Mouse (Mus musculus) embryonic stem cell, embryonic (primary cell): ENCODE measurements at regions not wholly inside any gene's neighbourhood (a gene's known extent, or its start where the extent isn't known, plus 50 kb on each side); places are given as distances from the start of the nearest gene placed in this dataset.

ENCODE experiments used
- CTCF ChIA-PET, 4 experiments: fragments of 300-600 bp in 2 of 4; fragments of 350-600 bp in 2 of 4; sonication (Branson Sonifier 250); formaldehyde crosslinking; loops; one replicate each; lab custom pipeline; 2022; ENCODE audit warnings: inconsistent platforms in 2 of 4; lab: Charles Lee
- POLR2A ChIA-PET, 4 experiments: fragments of 300-600 bp in 2 of 4; fragments of 350-600 bp in 2 of 4; sonication (Branson Sonifier 250); formaldehyde crosslinking; loops; one replicate each; lab custom pipeline; 2022; ENCODE audit warnings: antibody characterized with exemption in 4 of 4, inconsistent platforms in 1 of 4; lab: Charles Lee

GRCm38 (mm10) chr10:125785448-125786196 is 180.3 kb upstream of the Lrig3 start:
- ChIA-PET POLR2A (interaction anchor here in 1 of 4 experiments (1.5 kb wide), 1 partner anchor 15 kb away, joined by 3 read pairs; no protein-coding TSS in a partner anchor), CTCF (no interaction called here)

DNA sequence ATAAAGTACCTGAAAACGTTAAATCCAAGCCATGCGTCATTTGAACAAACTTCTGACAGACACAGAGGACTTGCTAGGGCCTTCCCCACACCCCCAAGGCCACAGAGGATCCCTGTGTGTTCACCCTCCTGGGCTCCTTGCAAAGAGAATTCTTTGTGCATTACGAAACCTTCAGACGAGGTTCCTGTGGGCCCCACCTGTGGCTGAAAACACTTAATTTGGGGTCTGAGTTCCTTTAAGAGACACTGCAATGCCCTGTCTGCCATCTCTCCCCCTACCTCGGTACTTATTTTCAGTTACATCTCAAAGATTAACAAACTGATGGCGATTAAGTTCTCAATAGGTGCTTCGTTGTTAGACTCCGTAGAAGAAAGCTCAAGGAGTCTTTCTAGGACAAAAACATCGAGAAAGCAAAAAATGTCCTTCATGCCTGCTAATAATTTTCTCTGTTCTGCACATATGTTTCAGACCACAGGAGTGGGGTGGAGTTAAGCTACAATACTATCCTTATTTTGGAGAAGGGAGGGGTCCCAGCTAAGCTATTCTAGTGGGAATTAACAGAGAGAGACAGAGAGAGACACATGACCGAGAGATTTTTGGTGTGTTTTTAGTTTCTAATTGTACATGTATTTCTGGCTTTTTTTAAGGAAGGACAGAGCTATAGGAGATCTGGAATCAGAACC is 179.6 kb upstream of the Lrig3 start:
- POLR2A ChIA-PET = interaction anchor here in 2 of 4 experiments (0.7 to 1.5 kb wide), 3 partner anchors 14 to 19 kb away, joined by 3 to 4 read pairs (median 3); no protein-coding TSS in a partner anchor
- CTCF ChIA-PET = no interaction called here

- ChIA-PET POLR2A (interaction anchor here in 2 of 4 experiments (0.7 to 1.5 kb wide), 3 partner anchors 14 to 20 kb away, joined by 3 to 4 read pairs (median 3); no protein-coding TSS in a partner anchor), CTCF (interaction anchor here in 1 of 4 experiments (0.7 kb wide), 1 partner anchor 209 kb away, joined by 3 read pairs; no protein-coding TSS in a partner anchor)
Measured at GRCm38 (mm10) chr10:125786880-125787337, 179.1 kb upstream of the Lrig3 start.

- ChIA-PET POLR2A (interaction anchor here in 2 of 4 experiments (1.5 kb wide), 2 partner anchors 13 kb away, joined by 3 to 4 read pairs; no protein-coding TSS in a partner anchor), CTCF (interaction anchor here in 2 of 4 experiments (0.7 to 1.3 kb wide), 3 partner anchors 13 to 208 kb away, joined by 3 to 4 read pairs (median 3); no protein-coding TSS in a partner anchor)
Measured at GRCm38 (mm10) chr10:125787441-125788060, 178.4 kb upstream of the Lrig3 start.

- POLR2A ChIA-PET = no interaction called here
- CTCF ChIA-PET = interaction anchor here in 3 of 4 experiments (0.5 to 1.3 kb wide), 5 partner anchors 13 to 226 kb away, joined by 3 to 8 read pairs (median 3); no protein-coding TSS in a partner anchor
Measured at GRCm38 (mm10) chr10:125788262-125788661, 177.7 kb upstream of the Lrig3 start.

GRCm38 (mm10) chr10:125790924-125791323 is 175.0 kb upstream of the Lrig3 start:
- ChIA-PET CTCF (no interaction called here), POLR2A (no interaction called here)

DNA sequence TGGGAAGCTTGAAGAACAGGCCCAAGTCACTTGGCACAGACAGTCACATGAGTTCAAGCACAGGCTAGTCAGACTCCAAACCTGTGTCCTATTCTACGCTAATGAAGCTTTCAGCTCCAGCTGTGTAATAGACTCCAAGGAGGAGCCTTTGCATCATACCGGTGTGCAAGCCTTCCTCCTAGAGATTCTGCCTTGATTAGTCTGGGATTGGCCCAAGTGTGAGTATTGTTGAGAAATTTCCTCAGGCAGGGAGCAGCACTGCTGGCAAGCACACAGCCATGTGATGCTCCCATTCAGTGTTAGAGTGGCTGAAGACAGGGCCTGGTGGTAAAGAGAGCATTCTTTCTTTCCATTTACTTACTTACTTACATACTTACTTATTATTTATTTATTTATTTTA is 171.5 kb upstream of the Lrig3 start:
- ChIA-PET POLR2A (no interaction called here), CTCF (no interaction called here)

GRCm38 (mm10) chr10:125795323-125795722 is 170.6 kb upstream of the Lrig3 start:
- POLR2A ChIA-PET = no interaction called here
- CTCF ChIA-PET = interaction anchor here in 1 of 4 experiments (0.6 kb wide), 1 partner anchor 1713 kb away, joined by 3 read pairs; no protein-coding TSS in a partner anchor

GRCm38 (mm10) chr10:125798678-125799077 is 167.3 kb upstream of the Lrig3 start:
- ChIA-PET CTCF (interaction anchor here in 3 of 4 experiments (0.6 to 0.7 kb wide), 4 partner anchors 15 to 219 kb away, joined by 3 to 7 read pairs (median 3); no protein-coding TSS in a partner anchor), POLR2A (interaction anchor here in 2 of 4 experiments (0.8 to 1.4 kb wide), 3 partner anchors 9 to 103 kb away, joined by 3 to 6 read pairs (median 3); no protein-coding TSS in a partner anchor)

DNA sequence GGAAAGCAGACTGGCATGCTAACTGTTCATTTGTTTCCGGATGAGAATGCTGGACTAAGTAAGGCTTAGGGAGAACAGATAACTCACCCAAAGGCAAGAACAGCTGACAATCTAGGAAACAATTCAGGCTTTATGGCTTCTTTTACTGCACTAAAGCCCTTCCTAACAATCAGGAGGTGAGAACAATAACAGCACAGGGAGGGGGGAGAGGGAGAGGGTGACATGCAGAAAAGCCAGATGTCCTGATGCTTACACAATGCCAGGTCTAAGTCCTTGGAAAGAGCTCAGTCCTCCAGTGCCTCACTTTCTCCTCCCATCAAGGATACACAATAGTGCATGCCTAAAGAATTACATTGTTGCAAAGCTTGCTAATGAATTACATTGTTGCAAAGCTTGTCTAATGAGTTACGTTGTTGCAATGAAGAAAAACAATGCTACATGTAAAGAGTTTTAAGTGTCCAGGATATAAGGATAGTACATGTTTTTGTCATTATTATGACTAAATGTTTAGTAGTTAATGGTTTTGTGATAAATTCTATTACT is 165.3 kb upstream of the Lrig3 start:
- POLR2A ChIA-PET = interaction anchor here (0.5 to 2.0 kb wide), 9 partner anchors 13 to 955 kb away, joined by 3 to 7 read pairs (median 3); no protein-coding TSS in a partner anchor
- CTCF ChIA-PET = interaction anchor here in 1 of 4 experiments (0.6 to 1.4 kb wide), 2 partner anchors 13 to 194 kb away, joined by 3 to 4 read pairs; no protein-coding TSS in a partner anchor

DNA sequence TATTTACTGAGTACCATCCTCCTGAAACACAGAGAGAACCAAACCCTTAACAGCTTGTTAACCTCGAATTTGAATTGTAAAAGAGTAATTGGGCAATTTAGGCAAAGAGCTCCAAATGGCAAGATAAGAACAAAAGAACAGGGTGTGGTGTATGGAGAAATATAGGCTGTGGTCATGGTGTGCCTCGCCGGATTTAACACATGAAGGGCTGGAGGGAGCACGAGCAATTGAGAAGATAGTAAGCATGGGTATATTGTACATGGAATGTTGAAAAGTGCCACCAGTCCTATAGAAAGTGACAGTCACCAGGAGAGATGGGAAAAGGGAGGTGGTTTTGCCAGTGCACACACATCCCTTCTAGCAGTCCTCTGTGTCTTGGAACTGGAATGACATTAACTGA is 164.5 kb upstream of the Lrig3 start:
- CTCF ChIA-PET = interaction anchor here in 1 of 4 experiments (0.6 to 1.4 kb wide), 2 partner anchors 14 to 194 kb away, joined by 3 to 4 read pairs; no protein-coding TSS in a partner anchor
- POLR2A ChIA-PET = interaction anchor here in 3 of 4 experiments (0.6 to 2.0 kb wide), 9 partner anchors 14 to 185 kb away, joined by 3 to 7 read pairs (median 3); no protein-coding TSS in a partner anchor

GRCm38 (mm10) chr10:125802923-125803583 is 162.9 kb upstream of the Lrig3 start:
- CTCF ChIA-PET = no interaction called here
- POLR2A ChIA-PET = no interaction called here

DNA sequence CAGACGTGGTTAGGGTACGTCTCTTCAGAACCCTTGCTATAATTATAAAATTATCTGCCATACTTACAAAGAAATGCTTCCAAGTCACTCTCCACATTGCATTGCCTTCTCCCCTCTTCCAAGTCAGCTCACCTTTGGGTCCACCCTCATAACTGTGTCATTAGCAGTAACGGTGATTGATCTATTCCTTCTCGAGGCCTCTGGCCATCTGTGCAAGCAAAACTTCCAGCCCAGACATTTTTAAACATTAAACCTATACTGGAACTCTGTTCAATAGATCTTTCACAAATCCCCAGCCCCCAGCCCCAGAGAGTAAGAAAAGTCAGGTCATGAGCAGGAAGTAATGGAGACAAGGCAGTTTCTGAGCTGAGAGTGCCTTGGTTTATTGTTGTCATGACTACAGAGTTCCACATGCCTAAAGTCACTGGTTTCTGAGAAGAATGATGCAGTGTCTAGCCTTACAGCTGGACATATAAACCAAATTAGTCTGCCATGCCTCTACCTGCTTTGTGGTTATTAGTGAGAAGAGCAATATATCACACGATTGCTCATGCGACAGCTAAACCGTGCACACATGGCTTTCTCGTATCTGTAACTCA is 156.1 kb upstream of the Lrig3 start:
- CTCF ChIA-PET = no interaction called here
- POLR2A ChIA-PET = no interaction called here

- ChIA-PET CTCF (no interaction called here), POLR2A (no interaction called here)
Measured at GRCm38 (mm10) chr10:125810590-125810989, 155.4 kb upstream of the Lrig3 start.

DNA sequence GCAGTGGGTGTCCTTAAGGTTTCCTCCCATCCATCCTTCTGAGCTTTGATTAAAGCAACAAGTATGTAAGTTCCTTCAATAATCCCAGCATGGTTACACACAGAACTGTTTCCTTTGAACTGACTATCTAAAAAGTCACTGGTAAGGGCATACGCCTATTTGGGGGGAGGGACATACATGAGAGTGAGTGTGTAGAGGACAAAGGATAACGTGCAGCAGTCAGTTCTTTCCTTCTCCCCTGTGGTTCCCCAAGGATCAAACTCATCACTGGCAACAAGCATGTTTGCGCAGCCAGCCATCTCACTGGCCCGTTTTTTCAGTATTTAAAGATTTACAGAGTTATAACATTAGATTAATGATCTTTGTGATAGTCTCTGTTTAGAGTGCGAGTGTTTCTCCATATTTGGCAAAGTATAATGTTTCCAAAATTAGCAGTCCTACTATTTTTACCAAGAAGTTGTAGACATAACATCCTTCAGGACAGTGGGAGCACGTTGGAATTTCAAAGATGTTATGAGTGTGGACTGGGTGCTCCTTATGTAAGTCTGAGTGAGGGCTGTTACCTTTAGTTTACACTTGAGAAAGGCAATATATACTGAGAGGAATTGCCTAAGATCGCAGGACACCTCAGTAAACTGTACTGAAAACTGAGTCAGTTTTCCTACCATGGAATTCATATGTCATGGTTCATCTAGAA is 151.6 kb upstream of the Lrig3 start:
- POLR2A ChIA-PET = no interaction called here
- CTCF ChIA-PET = interaction anchor here in 1 of 4 experiments (0.6 kb wide), 1 partner anchor 16 kb away, joined by 3 read pairs; no protein-coding TSS in a partner anchor

DNA sequence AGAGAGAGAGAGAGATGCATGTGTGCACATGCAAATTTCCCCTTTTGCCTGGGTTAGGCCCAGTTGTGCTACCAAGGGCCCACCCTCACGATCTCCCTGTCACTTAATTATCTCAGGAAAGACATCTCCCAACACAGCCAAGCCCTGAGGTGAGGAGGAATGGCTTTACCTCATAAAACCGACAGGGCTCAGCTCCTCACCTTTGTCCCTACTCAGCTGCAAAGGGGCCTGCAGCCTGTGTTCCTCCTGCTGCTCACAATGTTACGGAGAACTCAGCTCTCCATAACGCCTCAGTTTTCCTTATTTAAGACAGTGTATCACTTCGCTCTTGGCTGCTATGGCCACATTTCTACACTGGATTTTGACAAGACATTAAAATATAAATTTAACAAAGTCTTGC is 133.8 kb upstream of the Lrig3 start:
- CTCF ChIA-PET = no interaction called here
- POLR2A ChIA-PET = no interaction called here

GRCm38 (mm10) chr10:125832764-125833163 is 133.2 kb upstream of the Lrig3 start:
- ChIA-PET CTCF (no interaction called here), POLR2A (no interaction called here)
